Mouse (Mus musculus) erythroblast, embryonic 14.5 days (primary cell): ENCODE results near the gene Cnot10. TPM values are rescaled to one million over a fixed set of nuclear protein-coding genes. Genes with fewer than 3 reads are reported as not detected.

Source experiments
- H3K27me3 ChIP-seq: 2 replicates; pipeline ENCODE4 v1.6.1; 2012; ENCODE audit warnings: inconsistent platforms; ENCODE audit not compliant: control insufficient read depth
- H3K36me3 ChIP-seq: 2 replicates; pipeline ENCODE4 v1.6.1; 2012; ENCODE audit warnings: mild to moderate bottlenecking, inconsistent platforms; ENCODE audit not compliant: control insufficient read depth
- H3K4me1 ChIP-seq: 2 replicates; pipeline ENCODE4 v1.6.1; 2012; ENCODE audit warnings: inconsistent platforms; ENCODE audit not compliant: control insufficient read depth
- H3K4me3 ChIP-seq: replicated peaks from 2 replicates; pipeline ENCODE3; 2012; ENCODE audit warnings: moderate library complexity, mild to moderate bottlenecking, inconsistent platforms
- H3K9me3 ChIP-seq: 2 replicates; pipeline ENCODE4 v1.6.1; 2012; ENCODE audit warnings: low read length, inconsistent platforms, mixed read lengths; ENCODE audit not compliant: control insufficient read depth
- GATA1 ChIP-seq: IDR thresholded peaks from 2 replicates; pipeline ENCODE4 v1.6.1; 2012; ENCODE audit warnings: low read length, inconsistent platforms, mixed read lengths
- TAL1 ChIP-seq: IDR thresholded peaks from 3 replicates; pipeline ENCODE4 v1.6.1; 2012; ENCODE audit warnings: low read length, inconsistent platforms, mixed read lengths
- polyA plus RNA-seq: library from polyadenylated mRNA; stranded (reverse); fragments of >175 nt; gene quantifications from 2 replicates; pipeline ENCODE4 v1.2.3, GENCODE M21; 2012

Gene Cnot10
- polyA plus RNA-seq, 1 experiment: 1.6 TPM

DNA sequence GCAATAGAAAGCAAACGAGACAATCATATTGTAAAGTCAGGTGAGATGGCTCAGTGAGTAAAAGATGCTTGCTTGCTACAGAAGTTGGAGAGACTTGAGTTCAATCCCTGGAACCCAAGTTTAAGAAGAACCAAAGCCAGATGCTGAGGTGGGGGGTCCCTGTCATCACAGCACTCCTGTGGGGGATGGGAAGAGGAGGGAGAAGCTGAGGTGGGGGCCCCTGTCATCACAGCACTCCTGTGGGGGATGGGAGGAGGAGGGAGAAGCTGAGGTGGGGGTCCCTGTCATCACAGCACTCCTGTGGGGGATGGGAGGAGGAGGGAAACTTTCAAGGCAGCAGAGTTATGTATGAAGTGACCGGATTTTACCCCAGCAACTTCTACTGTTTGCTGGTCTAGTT lies 33.6 kb upstream of the Cnot10 start:
- Histone ChIP-seq H3K4me1 (no peaks in the 10 kb centered on the region), H3K4me3 (no peak overlapping the region), H3K36me3 (no peaks in the 10 kb centered on the region), H3K27me3 (peaks cover 22% of the 10 kb centered on the region), H3K9me3 (no peaks in the 10 kb centered on the region)
- TF ChIP-seq GATA1: no peak
- no peak for TF ChIP-seq TAL1

GRCm38 (mm10) chr9:114672703-114673561 lies 32.9 kb upstream of the Cnot10 start:
- H3K27me3 ChIP-seq: peaks cover 22% of the 10 kb centered on the region
- H3K4me3 ChIP-seq: no peak overlapping the region
- H3K9me3 ChIP-seq: no peaks in the 10 kb centered on the region
- TF ChIP-seq GATA1 (no peak), TAL1 (no peak)
- H3K4me1 ChIP-seq: no peaks in the 10 kb centered on the region
- no peaks in the 10 kb centered on the region for H3K36me3 ChIP-seq

- H3K27me3 ChIP-seq: peaks cover 22% of the 10 kb centered on the region
- no peaks in the 10 kb centered on the region for H3K9me3 ChIP-seq
- no peak for TF ChIP-seq TAL1
- no peak for TF ChIP-seq GATA1
- H3K4me3 ChIP-seq: no peak overlapping the region
- H3K36me3 ChIP-seq: no peaks in the 10 kb centered on the region
- H3K4me1 ChIP-seq: no peaks in the 10 kb centered on the region
Observed at GRCm38 (mm10) chr9:114671946-114672345, 32.0 kb upstream of the Cnot10 start.

GRCm38 (mm10) chr9:114669011-114669410 lies 29.0 kb upstream of the Cnot10 start:
- Histone ChIP-seq H3K9me3 (no peaks in the 10 kb centered on the region), H3K4me3 (no peak overlapping the region), H3K36me3 (no peaks in the 10 kb centered on the region), H3K4me1 (no peaks in the 10 kb centered on the region), H3K27me3 (peaks cover 22% of the 10 kb centered on the region)
- TF ChIP-seq GATA1 (no peak), TAL1 (no peak)

GRCm38 (mm10) chr9:114668047-114668446 lies 28.1 kb upstream of the Cnot10 start:
- Histone ChIP-seq H3K9me3 (no peaks in the 10 kb centered on the region), H3K4me3 (no peak overlapping the region), H3K36me3 (no peaks in the 10 kb centered on the region), H3K4me1 (no peaks in the 10 kb centered on the region), H3K27me3 (peaks cover 16% of the 10 kb centered on the region)
- TF ChIP-seq GATA1 (no peak), TAL1 (no peak)

DNA sequence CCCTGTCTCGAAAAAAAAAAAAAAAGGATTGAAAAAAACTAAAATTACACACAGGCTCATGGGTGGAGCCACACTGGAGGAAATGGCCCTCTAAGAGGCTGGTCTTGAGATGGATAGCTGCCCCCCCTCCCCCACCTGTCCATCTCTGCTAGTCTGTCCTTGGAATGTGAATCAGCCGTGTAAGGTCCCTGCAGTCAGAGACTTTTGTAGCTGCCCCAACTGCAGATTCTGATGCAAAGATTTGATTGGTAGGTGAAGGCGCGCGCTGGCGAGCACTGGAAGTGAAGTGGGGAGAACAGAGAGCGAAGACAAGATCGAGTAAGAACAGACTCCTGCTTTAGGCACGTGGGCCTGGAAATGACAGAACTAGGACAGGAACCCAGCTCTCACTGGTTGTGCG lies 26.9 kb upstream of the Cnot10 start:
- no peak for TF ChIP-seq TAL1
- TF ChIP-seq GATA1: no peak
- no peaks in the 10 kb centered on the region for H3K4me1 ChIP-seq
- peaks cover 6% of the 10 kb centered on the region for H3K27me3 ChIP-seq
- no peaks in the 10 kb centered on the region for H3K9me3 ChIP-seq
- H3K36me3 ChIP-seq: no peaks in the 10 kb centered on the region
- H3K4me3 ChIP-seq: no peak overlapping the region

DNA sequence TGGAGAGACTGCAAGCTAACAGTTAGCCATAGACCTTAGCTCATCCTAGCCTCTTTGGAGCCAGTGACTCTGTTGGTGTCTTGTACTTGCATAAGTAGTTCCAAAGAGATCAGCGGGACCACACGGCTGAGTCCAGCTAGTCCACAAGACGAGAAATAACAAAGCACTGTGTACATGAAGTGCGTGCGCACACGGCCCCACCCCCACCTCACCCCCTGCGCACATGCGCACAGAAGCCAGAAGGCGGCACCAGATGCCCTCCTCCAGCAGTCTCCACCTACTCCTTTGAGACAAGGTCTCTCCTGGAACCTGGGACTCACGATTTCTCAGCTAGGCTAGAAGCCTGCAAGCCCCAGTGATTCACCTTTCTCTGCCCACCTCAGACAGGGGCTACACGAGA lies 23.8 kb upstream of the Cnot10 start:
- H3K4me3 ChIP-seq: no peak overlapping the region
- no peaks in the 10 kb centered on the region for H3K36me3 ChIP-seq
- TF ChIP-seq GATA1: no peak
- peaks cover 7% of the 10 kb centered on the region for H3K9me3 ChIP-seq
- H3K27me3 ChIP-seq: peaks cover 3% of the 10 kb centered on the region; the same call in 1 of the 2 replicates
- H3K4me1 ChIP-seq: no peaks in the 10 kb centered on the region

DNA sequence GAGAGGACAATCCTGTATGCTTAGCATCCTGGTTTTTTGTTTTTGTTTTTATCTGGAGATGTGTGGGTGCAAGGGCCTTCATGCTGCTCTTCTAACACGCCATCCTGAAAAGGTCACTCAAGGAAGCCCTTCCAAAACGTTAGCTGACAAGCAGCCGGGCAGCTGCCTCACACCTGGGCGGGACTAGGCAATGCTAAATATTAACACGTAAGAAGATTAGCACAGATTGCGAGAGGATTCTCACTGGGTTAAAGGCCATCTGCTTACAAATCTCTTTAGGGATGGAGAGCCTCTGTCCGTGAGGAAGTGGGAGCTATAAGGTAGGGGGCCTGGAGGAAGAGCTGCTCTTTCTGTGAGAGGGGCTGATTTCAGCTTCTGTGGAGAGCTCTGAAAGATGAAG lies 22.0 kb upstream of the Cnot10 start:
- Histone ChIP-seq H3K9me3 (peaks cover 7% of the 10 kb centered on the region), H3K4me1 (no peaks in the 10 kb centered on the region), H3K27me3 (peaks cover 3% of the 10 kb centered on the region; the same call in 1 of the 2 replicates), H3K36me3 (no peaks in the 10 kb centered on the region), H3K4me3 (no peak overlapping the region)
- TF ChIP-seq GATA1 (no peak), TAL1 (no peak)

GRCm38 (mm10) chr9:114660983-114661382 lies 21.0 kb upstream of the Cnot10 start:
- Histone ChIP-seq H3K4me3 (no peak overlapping the region), H3K9me3 (peaks cover 7% of the 10 kb centered on the region), H3K27me3 (peaks cover 3% of the 10 kb centered on the region; the same call in 1 of the 2 replicates), H3K36me3 (no peaks in the 10 kb centered on the region), H3K4me1 (no peaks in the 10 kb centered on the region)
- TF ChIP-seq GATA1 (no peak), TAL1 (no peak)
